Mouse (Mus musculus) adrenal gland, adult (tissue): Measurements from ENCODE around the gene Rbck1.
A peak's percentile ranks its signal among the peaks of the same experiment; 100 is the strongest.
"Not testable (repeated sequence)": the region's sequence is repeated elsewhere in the genome, so short reads cannot be mapped to it uniquely, and the experiment has no call there.

Experiments
- DNase-seq, 2 experiments: peaks; one replicate each; pipeline ENCODE4 v3.0.0; 2022 to 2023; ENCODE audit warnings: low spot score in 1 of 2; ENCODE audit not compliant: inconsistent age in 2 of 2

Rbck1 gene

DNA sequence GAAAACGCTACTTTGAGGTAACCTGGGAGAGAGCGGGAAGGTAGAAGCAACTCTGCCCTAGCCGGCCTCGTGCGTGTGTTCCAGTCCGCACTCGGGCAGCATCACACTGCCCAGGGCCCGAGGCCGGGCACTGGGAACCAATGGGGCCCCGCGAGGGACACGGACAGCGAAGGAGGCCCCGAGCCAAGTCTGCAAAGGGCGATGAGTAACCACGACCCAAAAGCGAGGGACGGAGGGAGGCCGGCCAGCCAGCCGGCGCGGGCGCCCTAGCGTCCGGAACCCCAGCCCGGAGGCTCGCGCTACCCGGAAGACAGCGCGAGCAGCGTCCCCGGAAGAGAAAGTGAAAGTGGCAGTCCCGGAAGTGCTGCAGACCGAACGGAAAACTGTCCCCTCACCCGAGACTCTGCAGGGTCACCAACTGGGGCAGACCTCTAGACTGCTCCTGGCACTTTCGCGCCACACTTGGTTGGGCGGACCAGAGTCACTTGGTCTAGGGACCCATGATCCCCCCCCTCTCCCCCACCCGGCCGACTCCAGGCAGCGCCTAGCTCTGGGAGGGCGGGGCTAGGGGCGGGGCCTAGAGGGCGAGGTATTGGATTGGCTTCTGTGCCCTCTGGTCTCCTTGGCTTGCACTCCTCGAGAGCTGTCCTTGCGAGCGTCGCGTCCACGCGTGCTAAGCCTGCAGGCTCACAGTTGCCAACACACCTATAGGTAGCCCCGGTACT, at the start of gene Rbck1:
Rbck1 (minus strand) TSS at position 553 of the 725 bp plus-strand sequence.
- DNase-seq: peak; percentile 94 to 99

DNA sequence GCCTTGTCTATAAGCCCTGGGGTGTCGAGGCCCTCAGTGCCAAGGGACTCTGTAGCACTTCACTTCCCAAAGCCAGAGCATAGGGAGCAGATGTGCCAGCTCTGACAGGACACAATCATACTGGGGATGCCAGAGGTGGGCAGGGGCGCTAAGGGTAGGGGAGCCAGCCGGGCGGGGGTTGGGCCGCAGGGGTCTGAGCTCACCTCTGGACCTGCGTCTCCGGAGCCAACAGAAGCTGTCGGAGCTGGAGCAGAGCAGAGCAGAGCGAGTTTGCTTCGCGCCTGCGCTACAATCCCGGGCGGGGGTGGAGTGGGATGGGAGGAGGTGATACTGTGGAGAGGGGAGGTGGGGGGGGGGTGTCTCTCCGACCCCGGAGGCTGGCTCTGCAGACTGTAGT, 43.9 kb upstream of the Rbck1 start, which contains the start of gene Nrsn2:
Nrsn2 (minus strand) TSS at position 294 of the 397 bp plus-strand sequence.
- DNase-seq: no peak

DNA sequence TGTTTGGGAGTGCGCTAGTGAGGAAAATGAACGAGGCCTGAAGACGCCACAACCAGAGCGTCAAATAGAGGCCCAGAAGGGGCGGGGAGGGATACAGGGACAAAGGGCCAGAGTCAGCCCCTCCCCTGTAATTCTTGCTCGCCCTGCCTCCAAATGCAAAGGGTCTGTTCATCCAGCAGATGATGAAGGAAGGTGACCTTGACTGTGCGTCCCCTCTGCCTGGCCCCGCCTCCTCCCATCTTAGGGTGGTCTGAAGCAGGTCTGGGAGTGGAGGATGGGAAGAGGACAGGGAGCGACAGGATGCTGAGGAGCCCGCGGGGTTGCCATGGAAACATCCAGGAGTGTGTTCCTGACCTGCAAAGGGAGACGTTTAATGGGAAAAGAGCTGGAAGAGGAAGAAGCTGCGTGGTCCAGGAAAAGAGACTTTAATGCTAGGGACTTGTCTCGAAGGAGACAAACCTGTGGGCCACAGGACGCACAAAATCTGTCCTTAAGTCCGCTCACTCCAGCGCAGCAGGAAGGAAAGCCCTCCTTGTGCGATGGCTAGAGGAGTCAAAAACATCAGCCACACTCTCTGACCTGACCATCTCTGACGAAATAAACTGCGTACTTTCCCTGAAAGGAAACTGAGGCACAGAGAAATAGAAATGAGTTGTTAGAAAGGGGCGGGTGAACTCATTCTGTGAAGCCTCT, 43.3 kb upstream of the Rbck1 start:
- no peak for DNase-seq

DNA sequence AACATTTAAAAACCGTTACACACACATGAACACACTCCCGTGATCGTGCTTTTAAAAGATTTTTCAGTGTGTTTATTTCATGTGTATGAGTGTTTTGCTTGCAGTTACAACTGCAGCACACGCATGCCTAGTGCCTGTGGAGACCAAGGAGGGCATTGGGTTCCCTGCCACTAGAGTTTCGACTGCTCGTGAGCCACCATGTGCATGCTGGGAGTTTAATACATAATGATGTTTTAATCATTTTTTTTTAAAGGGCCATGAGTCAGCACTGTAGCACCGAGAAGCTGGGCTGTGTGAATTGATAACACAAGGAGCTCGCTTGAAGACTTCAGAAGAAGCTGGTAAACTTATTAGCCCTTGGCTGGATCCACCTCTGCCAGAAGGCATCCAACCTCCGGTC, 41.1 kb upstream of the Rbck1 start:
- no peak for DNase-seq

DNA sequence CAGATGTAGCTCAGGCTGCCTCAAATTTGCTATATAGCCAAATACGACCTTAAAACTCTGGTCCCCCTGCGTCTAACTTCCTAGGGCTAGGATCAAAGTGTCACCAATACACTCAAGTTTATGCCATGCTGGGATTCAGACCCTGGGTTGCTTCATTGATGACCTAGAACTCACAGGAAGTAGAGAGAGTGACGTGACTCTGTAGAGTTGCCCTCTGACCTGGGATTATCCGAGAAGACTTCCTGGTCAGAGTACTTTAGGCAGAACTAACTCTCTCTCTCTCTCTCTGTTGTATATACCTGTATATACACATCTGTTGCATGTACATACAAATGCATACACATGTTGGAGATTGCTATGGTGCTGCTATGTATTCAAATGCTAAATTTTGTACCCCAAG, 40.2 kb upstream of the Rbck1 start:
- DNase-seq: no peak

DNA sequence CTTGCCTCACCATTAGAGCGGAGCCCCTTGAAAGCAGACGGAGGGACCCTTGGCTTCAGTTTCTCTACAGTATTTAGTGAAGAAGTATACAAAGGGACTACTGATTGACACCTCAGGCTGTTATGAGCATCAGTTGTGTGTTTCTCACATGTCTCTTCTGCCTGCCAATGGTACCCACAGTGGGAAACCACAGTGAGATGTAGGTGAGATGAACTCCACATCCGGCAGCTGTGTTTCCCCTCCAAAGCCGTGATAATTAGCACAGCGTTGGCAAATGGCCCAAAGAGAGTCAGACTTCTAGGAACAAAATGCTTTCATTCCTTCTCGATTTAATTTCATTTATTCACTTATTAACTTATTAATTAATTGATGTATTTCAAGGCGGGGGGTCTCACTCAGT, 39.7 kb upstream of the Rbck1 start:
- DNase-seq: no peak

DNA sequence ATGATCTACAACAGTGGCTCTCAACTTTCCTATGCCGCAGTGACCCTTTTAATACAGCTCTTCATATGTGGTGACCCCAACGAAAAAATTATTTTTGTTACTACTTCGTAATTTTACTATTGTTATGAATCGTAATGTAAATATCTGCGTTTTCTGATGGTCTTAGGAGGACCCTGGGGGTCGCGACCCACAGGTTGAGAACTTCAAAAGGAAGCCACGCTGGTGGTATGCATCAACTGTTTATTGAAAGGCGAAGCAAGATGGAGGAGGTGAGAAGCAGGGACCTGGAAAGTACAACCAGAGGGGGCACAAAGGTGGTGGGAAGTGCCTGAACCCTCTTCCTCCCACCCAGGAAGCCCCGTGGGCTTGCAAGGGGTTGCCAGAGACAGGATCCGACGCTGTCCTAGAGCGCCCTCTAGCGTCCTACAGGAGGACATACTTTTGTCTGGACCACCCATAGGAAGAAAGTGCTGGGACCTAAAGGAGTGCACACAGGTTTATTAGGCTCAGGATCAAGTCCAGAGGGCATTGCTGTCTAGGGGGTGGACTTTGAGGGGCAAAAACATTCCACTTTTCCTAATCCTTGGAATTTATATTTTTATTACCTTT, 36.2 kb upstream of the Rbck1 start:
- DNase-seq: peak in 1 of 2 experiments; percentile 82

DNA sequence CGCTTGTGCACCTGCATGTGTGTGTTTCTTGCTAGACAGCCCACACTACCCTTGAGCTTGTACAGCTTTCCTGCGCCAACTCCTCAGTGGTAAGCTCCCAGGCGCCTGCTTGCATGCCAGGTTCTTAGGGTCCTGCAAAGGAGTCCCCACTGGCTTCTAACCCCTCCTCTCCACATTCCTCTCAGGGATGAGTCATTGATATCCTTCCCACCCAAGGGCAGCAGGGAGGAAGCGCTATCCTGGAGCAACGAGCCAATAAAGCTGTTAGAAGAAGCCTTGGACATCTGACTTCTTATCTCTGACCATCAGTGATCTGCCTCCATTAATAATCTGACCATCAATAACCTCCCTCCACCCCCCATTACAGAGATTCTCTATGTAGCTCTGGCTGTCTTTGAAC, 35.5 kb upstream of the Rbck1 start:
- peak; percentile 56 to 79 for DNase-seq

DNA sequence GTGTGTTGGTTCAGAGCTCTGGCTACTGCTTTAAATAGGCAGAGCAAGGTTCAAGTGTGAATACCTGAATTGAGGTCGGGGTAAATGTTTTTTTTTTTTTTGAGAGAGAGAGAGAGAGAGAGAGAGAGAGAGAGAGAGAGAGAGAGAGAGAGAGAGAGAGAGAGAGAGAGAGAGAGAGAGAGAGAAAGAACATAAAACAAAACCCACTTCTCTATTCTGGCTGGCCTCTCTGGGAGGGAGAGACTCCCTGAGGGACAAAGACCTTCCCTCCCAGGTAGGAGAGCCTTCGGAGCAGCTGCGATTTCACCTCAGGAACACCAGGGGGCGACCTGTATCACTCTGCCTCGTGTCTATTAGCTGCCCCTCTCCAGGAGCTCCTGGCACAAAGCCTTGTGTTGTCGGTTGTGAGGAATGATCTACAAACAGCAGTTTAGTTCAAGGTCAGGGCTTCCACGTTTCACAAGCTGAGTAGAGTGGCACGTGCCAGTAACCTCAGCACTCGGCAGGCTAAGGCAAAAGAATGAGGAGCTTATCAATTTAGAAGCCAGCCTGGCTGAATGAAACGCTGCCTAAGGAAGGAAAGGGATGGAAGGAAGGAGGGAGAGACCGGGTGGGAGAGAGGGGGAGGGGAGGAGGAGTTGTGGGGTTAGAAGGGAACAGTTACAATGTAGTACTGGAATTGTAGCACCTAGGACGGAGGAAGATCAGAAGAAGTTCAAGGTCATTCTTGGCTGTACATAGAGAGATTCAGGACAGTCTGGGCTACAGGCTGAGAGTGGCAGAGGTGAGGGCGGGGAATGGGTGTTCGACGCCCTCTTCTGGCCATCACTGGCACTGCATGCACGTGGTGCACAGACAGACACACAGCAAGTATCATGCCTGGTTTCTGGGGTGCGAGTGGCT, 31.0 kb upstream of the Rbck1 start:
- DNase-seq: peak; percentile 92 to 97

DNA sequence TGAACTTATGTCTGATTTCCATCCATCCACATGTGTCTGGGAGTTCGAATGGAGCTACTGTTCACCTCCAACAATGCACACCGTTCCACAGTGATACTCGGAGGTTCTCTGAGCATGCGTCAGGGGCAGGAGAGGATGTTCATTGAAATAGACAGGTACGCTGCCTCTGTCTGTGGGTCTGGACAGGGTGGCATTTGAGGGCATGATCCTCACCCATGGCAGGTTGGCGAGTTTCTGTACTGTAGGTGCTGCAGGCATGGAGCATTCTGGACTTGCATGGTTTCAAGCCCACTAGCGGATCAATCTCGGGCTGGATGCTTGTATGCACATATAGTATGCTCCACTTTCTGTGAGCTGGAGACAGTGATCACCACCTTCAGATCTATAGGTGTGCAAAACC, 28.7 kb upstream of the Rbck1 start:
- DNase-seq: no peak

DNA sequence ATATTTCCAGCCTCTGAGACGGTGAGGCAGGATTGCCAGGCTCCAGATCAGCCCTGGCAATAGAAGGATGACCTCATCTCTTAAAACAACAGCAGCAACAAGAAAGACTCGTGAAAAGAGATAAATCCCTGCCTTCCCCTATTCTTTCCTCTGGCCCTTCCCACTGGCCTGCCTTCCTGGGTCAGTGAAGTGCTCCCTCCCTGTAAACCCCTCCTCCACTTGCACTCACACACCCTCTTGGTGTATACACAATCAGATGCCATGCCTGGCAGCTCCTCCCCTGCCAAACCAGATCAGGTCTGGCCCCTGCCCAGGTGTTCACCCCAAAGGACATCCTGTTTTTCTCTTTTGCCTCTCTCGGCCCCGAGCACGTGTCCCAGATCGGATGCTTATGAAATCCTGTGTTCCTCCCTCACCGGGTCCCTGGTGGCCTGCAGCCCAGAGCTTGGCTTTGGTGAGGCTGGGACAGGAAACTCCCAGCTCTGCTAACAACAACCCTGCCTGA, 27.9 kb upstream of the Rbck1 start:
- DNase-seq: peak; percentile 72 to 89

DNA sequence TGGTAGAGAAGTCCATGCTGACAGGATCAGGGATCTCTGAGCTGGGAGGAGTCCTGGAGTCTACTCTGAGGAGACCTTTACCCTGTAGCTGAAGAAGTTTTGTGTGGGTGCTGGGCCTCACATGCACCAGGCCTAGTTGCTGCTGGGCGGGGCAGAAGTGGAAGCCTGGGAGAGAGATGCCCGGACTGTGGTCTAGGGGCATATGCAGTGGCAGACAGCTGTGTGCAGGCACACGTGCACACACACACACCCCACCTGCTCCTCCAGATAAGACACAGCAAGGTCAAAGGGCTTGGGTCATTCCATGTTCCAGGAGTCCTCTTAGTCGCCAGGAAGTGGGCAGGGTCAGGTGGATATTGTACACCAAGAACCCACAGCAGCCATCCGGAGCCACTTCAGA, 27.2 kb upstream of the Rbck1 start:
- peak in 1 of 2 experiments; percentile 59 for DNase-seq

DNA sequence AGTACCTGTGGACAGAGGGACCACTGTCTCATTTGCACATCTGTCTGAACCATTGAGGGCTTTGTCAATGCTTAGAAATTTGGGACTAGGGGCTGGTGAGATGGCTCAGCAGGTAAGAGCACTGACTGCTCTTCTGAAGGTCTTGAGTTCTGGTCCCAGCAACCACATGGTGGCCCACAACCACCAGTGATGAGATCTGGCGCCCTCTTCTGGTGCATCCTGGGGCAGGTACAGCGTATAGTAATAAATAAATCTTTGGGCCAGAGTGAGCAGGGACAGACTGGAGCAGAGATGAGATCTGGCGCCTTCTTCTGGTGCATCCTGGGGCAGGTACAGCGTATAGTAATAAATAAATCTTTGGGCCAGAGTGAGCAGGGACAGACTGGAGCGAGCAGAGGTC, 26.5 kb upstream of the Rbck1 start:
- not testable (repeated sequence) for DNase-seq

DNA sequence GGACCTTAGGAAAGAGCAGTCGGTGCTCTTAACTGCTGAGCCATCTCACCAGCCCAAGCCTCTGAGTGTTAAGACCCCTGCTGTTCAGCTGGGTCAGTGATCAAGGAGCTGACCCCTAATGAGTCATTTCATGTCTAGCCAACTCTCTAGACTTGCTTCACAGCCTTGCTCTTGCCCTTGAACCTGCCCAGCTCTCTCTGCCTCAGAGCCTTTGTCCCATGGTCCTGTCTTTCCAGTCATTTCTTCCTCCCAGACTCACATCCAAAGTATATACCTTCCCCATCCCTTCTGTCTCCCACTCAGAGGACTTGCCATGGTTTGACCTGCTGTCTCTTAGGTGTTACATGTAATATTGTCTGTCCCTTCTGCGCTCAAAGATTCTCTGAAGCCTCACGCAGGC, 24.8 kb upstream of the Rbck1 start:
- DNase-seq: peak in 1 of 2 experiments; percentile 69

DNA sequence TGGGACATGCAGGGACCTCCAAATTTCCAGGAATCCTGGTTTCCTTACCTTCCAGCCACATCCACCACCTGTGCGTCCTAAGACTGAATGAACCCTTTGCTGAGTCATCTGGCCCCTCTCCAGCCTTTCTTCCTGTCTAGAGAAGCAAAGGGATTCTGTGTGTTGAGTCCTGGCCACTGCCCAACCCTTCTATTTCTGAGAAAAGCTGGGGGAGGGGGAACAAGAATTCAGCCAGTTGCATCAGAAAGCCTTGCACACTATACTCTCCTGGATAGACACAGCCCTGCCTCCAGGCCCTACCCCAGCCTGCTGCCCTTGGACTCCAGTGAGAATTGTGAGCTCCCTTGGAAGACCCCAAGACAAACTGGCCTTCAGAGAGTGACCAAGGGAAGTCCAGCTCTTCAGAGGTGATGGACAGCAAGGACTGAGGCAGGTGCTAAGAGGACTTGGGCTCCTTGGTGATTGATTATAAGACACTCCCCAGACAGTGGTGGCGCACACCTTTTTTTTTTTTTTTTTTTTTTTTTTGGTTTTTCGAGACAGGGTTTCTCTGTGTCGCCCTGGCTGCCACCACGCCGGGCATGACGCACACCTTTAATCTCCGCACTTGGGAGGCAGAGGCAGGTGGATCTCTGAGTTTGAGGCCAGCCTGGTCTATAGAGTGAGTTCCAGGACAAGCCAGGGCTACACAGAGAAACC, 17.5 kb upstream of the Rbck1 start:
- peak; percentile 68 to 91 for DNase-seq

DNA sequence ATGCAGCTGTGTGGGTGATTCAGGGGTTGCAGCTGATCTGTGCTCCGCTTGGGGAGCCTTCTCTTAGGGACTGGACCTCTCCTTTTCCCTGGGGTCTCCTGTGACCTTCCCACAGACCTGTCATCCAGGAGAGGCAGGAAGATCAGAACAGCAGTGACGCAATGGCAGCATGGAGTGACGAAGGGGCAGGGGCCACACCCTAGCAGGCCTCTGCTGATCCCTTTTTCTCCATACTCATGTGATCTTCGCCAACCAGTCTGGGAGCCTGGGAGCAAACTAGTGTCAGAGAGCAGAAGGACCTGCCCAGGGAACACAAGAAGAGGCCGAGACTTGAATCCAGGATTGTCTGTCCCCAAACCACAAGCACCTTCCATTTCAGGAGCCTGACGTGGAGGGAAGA, 16.8 kb upstream of the Rbck1 start:
- no peak for DNase-seq

DNA sequence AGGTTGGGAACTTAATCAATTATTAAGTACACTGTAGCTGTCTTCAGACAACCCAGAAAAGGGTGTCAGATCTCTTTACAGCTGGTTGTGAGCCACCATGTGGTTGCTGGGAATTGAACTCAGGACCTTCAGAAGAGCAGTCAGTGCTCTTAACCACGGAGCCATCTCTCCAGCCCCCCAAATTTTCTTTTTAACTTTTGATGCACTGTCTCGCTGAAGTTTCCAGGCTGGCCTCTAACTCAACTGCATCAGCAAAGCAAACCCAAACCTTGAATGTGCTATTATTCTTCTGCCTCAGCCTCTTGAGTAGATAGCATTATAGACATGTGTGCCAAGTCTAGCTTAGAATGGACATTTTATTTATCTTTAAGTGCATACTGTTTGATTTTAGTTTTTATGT, 15.3 kb upstream of the Rbck1 start:
- no peak for DNase-seq

DNA sequence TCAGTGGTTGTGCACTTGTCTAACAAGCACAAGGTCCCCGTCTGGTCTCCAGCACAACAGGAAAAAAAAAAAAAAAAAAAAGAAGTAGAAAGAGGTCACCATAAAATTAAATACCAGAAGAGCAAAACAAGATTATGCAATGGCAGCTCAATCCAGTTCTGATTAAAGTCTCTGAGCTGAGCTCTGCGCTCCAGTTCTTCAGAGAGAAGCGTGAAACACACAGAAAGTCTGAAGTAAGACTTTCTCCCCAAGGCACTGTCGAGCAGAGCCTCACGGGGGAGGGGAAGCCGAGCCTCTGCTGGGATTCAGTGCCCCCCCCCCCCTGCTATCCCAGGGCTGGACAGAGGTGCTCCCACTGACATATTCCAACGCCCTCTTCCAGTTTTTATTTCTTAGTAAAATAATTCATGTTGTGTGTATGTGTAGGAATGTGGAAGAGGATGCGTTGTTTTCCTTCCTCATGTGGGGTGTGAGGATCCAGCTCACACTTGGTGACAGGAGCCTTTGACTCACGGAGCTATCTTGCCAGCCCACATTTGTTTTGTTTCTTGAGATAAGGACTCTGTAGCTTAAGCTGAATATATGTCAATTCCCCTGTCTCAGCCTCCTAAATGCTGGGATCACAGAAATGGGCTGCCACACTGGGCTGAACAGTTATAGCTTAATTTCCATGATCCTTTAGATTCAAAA, 14.5 kb upstream of the Rbck1 start:
- DNase-seq: no peak

DNA sequence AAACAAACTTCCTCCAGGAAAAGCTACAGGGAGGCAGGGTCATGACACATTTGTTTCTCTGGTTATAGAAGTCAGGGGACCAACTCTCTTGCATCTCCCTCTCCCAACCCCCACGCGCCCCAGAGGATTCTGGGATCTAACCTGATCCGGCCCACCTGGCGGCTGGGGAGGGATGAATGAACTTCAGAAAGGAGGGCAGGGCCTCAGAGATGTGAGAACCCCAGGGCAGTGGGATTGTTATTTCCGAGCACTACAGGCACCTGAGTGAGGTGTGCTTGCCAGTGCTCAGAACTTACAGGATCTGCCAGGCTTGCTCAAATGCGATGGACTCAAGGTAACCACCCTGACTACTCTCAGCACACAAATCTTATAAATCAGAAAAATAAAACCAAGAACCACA, 12.9 kb upstream of the Rbck1 start:
- DNase-seq: no peak

DNA sequence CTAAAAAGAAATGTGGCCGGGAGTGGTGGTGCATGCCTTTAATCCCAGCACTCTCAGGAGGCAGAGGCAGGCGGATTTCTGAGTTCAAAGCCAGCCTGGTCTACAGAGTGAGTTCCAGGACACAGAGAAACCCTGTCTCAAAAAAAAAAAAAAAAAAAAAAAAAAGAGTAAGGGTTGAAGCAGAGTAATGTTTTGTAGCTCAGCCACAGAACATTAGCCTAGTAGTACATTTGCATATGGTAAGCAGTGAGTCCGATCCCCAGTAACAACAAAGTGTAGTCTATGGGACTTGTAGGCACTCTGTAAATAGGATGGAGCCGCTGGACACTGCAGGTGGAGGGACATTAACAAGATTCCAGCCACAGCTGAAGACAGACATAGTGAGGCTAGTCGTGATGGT, 12.5 kb upstream of the Rbck1 start:
- no peak for DNase-seq
